10 mouse cellular contexts compared by ENCODE assay signal in the genomic region with DNA sequence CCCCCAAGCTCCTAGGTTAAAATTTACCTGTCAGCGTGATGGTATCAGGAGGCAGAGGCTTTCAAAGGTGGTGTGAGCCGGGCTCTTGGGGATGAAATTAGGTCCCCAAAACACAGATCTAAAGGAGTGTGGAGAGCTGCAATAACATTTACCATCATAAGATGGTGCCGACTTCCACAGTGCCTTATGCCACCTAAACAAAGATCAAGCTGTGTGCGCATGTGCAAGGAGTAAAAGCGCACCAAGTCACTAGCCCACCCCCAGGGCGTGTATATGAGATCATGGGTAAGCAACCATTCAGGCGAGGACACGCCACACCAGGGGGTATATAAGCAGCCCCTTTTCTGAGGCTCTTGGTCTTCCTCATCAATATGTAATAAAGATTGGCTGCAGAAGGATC. TPM values are rescaled to one million over a fixed set of nuclear protein-coding genes. Genes with fewer than 3 reads are reported as not detected.
"Had no signal": no experiment of that assay in that cellular context is flagged by ENCODE, and none has a peak within 500 bp of the region (broad histone marks: within the 10 kb centered on the region; RNA-seq: fewer than 3 reads in every experiment).

No protein-coding gene starts in this region.

RNA-seq across cellular contexts. Expression of a gene that starts 29.6 kb away (rescaled TPM):
- polyA plus RNA-seq: kidney, embryonic 15.5 days; liver, adult 2 months; liver, embryonic 13.5 days; liver, embryonic 16.5 days; lung, embryonic 16.5 days; midbrain, embryonic 11.5 days; myocyte; small intestine, adult 2 months; spleen, adult 2 months; testis, adult 2 months had no signal
